Mouse (Mus musculus) lung, adult 2 months (tissue): ENCODE results near the gene Plxna4.

Experiments used
- CTCF ChIP-seq: fragments of 200-500 bp; IDR thresholded peaks from 2 replicates; pipeline ENCODE4 v1.5.1; 2011; ENCODE audit warnings: mild to moderate bottlenecking, low read length, control low read depth; ENCODE audit not compliant: insufficient read depth
- POLR2A ChIP-seq: fragments of 200-500 bp; IDR thresholded peaks from 2 replicates; pipeline ENCODE4 v1.6.1; 2011; ENCODE audit warnings: low read depth, mild to moderate bottlenecking, control low read depth, low read length, borderline replicate concordance; ENCODE audit errors: extremely low read depth

GRCm38 (mm10) chr6:32496109-32496508, 91.9 kb downstream of the Plxna4 start:
- TF ChIP-seq CTCF (no peak), POLR2A (no peak)
